Mouse (Mus musculus) ES-Bruce4 (cell line): ENCODE data around the gene Tmem213. TPM values are rescaled to one million over a fixed set of nuclear protein-coding genes. Genes with fewer than 3 reads are reported as not detected.

Experiments used
- H3K27ac ChIP-seq: 2 replicates; pipeline ENCODE4 v1.5.1; 2012; ENCODE audit warnings: low read length, inconsistent platforms; ENCODE audit not compliant: insufficient read depth
- H3K27me3 ChIP-seq: 2 replicates; pipeline ENCODE4 v1.6.1; 2012; ENCODE audit warnings: mild to moderate bottlenecking, low read length, inconsistent platforms; ENCODE audit not compliant: control insufficient read depth, poor library complexity, insufficient read depth, severe bottlenecking
- H3K36me3 ChIP-seq: 2 replicates; pipeline ENCODE4 v1.6.1; 2012; ENCODE audit warnings: inconsistent platforms, mild to moderate bottlenecking, low read length, moderate library complexity; ENCODE audit not compliant: control insufficient read depth, poor library complexity, insufficient read depth, severe bottlenecking
- H3K4me1 ChIP-seq: one replicate; pipeline ENCODE4 v1.8.1; 2011; ENCODE audit warnings: low read length; ENCODE audit not compliant: control insufficient read depth, insufficient read depth
- H3K4me3 ChIP-seq: 2 replicates; pipeline ENCODE4 v1.5.1; 2011; ENCODE audit warnings: low read depth, mild to moderate bottlenecking, low read length
- H3K9ac ChIP-seq: 2 replicates; pipeline ENCODE4 v1.6.1; 2012; ENCODE audit warnings: low read depth, mild to moderate bottlenecking, inconsistent platforms; ENCODE audit not compliant: poor library complexity, severe bottlenecking
- H3K9me3 ChIP-seq: replicated peaks from 2 replicates; pipeline ENCODE4 v1.6.1; 2012; ENCODE audit warnings: mild to moderate bottlenecking, low read length, inconsistent platforms; ENCODE audit not compliant: control insufficient read depth, poor library complexity, insufficient read depth, severe bottlenecking
- CTCF ChIP-seq: IDR thresholded peaks from one replicate; pipeline ENCODE4 v1.8.1; 2011; ENCODE audit warnings: low read depth, low read length
- EP300 ChIP-seq: IDR thresholded peaks from 2 replicates; pipeline ENCODE4 v1.6.1; 2011; ENCODE audit warnings: low read depth, low read length; ENCODE audit not compliant: insufficient read depth
- POLR2A ChIP-seq: IDR thresholded peaks from one replicate; pipeline ENCODE4 v1.8.1; 2011; ENCODE audit warnings: low read length; ENCODE audit not compliant: insufficient read depth
- polyA plus RNA-seq: library from polyadenylated mRNA; stranded (reverse); fragments of >200 nt; gene quantifications from 2 replicates; pipeline ENCODE4 v1.2.4, GENCODE M21; 2011; ENCODE audit warnings: low read depth; ENCODE audit not compliant: missing spikeins, insufficient read depth, insufficient read length

Tmem213 gene
- polyA plus RNA-seq, 1 experiment: 3.0 TPM

- Histone ChIP-seq H3K9ac (no peak overlapping the region), H3K9me3 (0 out of 2 replicates have a peak, but pooled peaks cover 2% of the 10 kb centered on the region), H3K27ac (no peak overlapping the region), H3K4me3 (no peak overlapping the region), H3K4me1 (peaks cover 2% of the 10 kb centered on the region), H3K36me3 (no peaks in the 10 kb centered on the region), H3K27me3 (no peaks in the 10 kb centered on the region)
- TF ChIP-seq EP300 (no peak), CTCF (no peak), POLR2A (no peak)
Measured at GRCm38 (mm10) chr6:38092539-38092938, 16.5 kb upstream of the Tmem213 start.

- H3K4me1 ChIP-seq: peaks cover 2% of the 10 kb centered on the region
- H3K27me3 ChIP-seq: no peaks in the 10 kb centered on the region
- H3K27ac ChIP-seq: no peak overlapping the region
- H3K9ac ChIP-seq: no peak overlapping the region
- H3K36me3 ChIP-seq: no peaks in the 10 kb centered on the region
- no peak overlapping the region for H3K4me3 ChIP-seq
- 0 out of 2 replicates have a peak, but pooled peaks cover 2% of the 10 kb centered on the region for H3K9me3 ChIP-seq
- TF ChIP-seq EP300 (no peak), POLR2A (no peak), CTCF (no peak)
Measured at GRCm38 (mm10) chr6:38094701-38095100, 14.4 kb upstream of the Tmem213 start.

- H3K4me3 ChIP-seq: peak overlapping the region; percentile 14
- peak overlapping the region; percentile 9 for H3K27ac ChIP-seq
- no peaks in the 10 kb centered on the region for H3K9me3 ChIP-seq
- H3K36me3 ChIP-seq: no peaks in the 10 kb centered on the region
- no peaks in the 10 kb centered on the region for H3K27me3 ChIP-seq
- peaks cover 2% of the 10 kb centered on the region for H3K4me1 ChIP-seq
- TF ChIP-seq CTCF (no peak), EP300 (peak; percentile 80; the same call in 1 of the 2 replicates)
- H3K9ac ChIP-seq: no peak overlapping the region
Measured at GRCm38 (mm10) chr6:38096961-38097370, 12.1 kb upstream of the Tmem213 start.

- Histone ChIP-seq H3K27ac (no peak overlapping the region), H3K36me3 (no peaks in the 10 kb centered on the region), H3K9ac (no peak overlapping the region), H3K9me3 (no peaks in the 10 kb centered on the region), H3K4me1 (no peaks in the 10 kb centered on the region), H3K4me3 (no peak overlapping the region), H3K27me3 (no peaks in the 10 kb centered on the region)
- TF ChIP-seq EP300 (no peak), POLR2A (no peak), CTCF (no peak)
Measured at GRCm38 (mm10) chr6:38102216-38102795, 6.7 kb upstream of the Tmem213 start.

- Histone ChIP-seq H3K27ac (no peak overlapping the region), H3K4me3 (no peak overlapping the region), H3K27me3 (no peaks in the 10 kb centered on the region), H3K9me3 (no peaks in the 10 kb centered on the region), H3K9ac (no peak overlapping the region), H3K36me3 (no peaks in the 10 kb centered on the region), H3K4me1 (no peaks in the 10 kb centered on the region)
- no peak for TF ChIP-seq EP300
- no peak for TF ChIP-seq CTCF
- no peak for TF ChIP-seq POLR2A
Measured at GRCm38 (mm10) chr6:38103775-38104174, 5.3 kb upstream of the Tmem213 start.

GRCm38 (mm10) chr6:38105924-38106323, 3.1 kb upstream of the Tmem213 start:
- Histone ChIP-seq H3K36me3 (no peaks in the 10 kb centered on the region), H3K9me3 (no peaks in the 10 kb centered on the region), H3K27me3 (no peaks in the 10 kb centered on the region), H3K4me3 (no peak overlapping the region), H3K9ac (no peak overlapping the region), H3K4me1 (no peaks in the 10 kb centered on the region), H3K27ac (no peak overlapping the region)
- TF ChIP-seq EP300: no peak
